Comparison of ENCODE assay signal across 8 mouse cellular contexts in the genomic region with DNA sequence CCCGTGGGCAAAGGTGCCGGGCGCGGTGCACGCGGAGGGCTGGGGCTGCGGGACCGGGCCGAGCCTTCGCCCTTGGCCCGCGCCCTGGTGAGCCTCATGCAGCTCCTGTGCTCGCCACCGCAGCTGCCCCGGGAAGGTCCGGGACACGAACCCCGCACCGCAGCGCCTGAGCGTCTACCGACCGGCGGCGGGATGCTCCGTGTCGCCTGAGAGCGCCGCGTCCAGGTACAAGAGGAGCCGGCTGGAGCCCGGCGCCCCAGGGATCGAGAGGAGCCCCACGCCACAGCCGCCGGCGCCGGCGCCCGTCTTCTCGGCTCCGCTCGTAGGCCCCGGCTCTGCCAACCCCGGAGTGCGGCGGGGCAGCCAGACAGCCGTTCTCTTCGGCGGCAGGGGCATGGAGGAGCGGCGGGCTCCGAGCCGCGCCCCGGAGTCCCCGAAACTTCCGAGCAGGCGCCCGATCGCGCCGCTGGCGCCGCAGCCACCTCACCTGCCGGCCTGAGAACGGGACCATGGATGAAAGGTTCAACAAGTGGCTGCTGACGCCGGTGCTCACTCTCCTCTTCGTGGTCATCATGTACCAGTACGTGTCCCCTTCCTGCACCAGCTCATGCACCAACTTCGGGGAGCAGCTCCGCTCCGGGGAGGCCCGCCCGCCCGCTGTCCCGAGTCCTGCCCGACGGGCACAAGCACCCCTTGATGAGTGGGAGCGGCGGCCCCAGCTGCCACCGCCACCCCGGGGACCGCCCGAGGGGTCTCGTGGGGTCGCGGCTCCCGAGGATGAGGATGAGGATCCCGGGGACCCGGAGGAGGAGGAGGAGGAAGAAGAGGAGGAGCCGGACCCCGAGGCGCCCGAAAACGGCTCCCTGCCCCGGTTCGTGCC. TPM values are rescaled to one million over a fixed set of nuclear protein-coding genes. Genes with fewer than 3 reads are reported as not detected.
DNase-seq lines count a peak whose midpoint lies in the region; ATAC-seq and TF ChIP-seq lines count a peak whose summit lies in the region.

A gene (plus strand): TSS at position 436 of the 880 bp plus-strand sequence.

- 0 out of 2 replicates have a peak within 1 kb of the TSS, but pooled peaks have one; percentile 5 for H3K4me3 ChIP-seq in thymus, adult 2 months (ENCODE audit: control insufficient read depth, insufficient read depth, low read length)
- peak within 1 kb of the TSS; percentile 66 for H3K4me3 ChIP-seq in forebrain, embryonic 12.5 days (replicated peaks)
- peak within 1 kb of the TSS; percentile 51 for H3K4me3 ChIP-seq in kidney, embryonic 16.5 days (ENCODE audit: low read length)
- peak within 1 kb of the TSS; percentile 67 for H3K4me3 ChIP-seq in lung, postnatal 0 days (ENCODE audit: low read depth, low read length)
- H3K4me3 ChIP-seq in stomach, embryonic 16.5 days (replicated peaks; ENCODE audit: low read length) = peak within 1 kb of the TSS; percentile 67

- 3% methylated on average over 95 of the region's 100 CpGs for WGBS in thymus, adult 2 months
- under 1% methylated on average over 100 of the region's 100 CpGs for WGBS in forebrain, embryonic 12.5 days
- under 1% methylated on average over 100 of the region's 100 CpGs for WGBS in kidney, embryonic 16.5 days
- under 1% methylated on average over 79 of the region's 100 CpGs for WGBS in lung, postnatal 0 days
- under 1% methylated on average over 97 of the region's 100 CpGs for WGBS in stomach, embryonic 16.5 days

- no peaks in the 10 kb centered on the region for H3K36me3 ChIP-seq in thymus, adult 2 months (ENCODE audit: control insufficient read depth, insufficient read depth, low read length)
- H3K36me3 ChIP-seq in forebrain, embryonic 12.5 days (replicated peaks) = no peaks in the 10 kb centered on the region
- no peaks in the 10 kb centered on the region for H3K36me3 ChIP-seq in kidney, embryonic 16.5 days (ENCODE audit: insufficient read depth, low read length)
- H3K36me3 ChIP-seq in lung, postnatal 0 days (ENCODE audit: insufficient read depth, low read length) = no peaks in the 10 kb centered on the region
- H3K36me3 ChIP-seq in stomach, embryonic 16.5 days (ENCODE audit: control insufficient read depth, insufficient read depth, low read length) = no peaks in the 10 kb centered on the region

- H3K4me2 ChIP-seq in forebrain, embryonic 12.5 days = peak within 1 kb of the TSS; percentile 98
- peak within 1 kb of the TSS; percentile 88 for H3K4me2 ChIP-seq in kidney, embryonic 16.5 days (replicated peaks; ENCODE audit: low read depth, low read length)
- H3K4me2 ChIP-seq in lung, postnatal 0 days (replicated peaks; ENCODE audit: low read depth, low read length) = peak within 1 kb of the TSS; percentile 91
- H3K4me2 ChIP-seq in stomach, embryonic 16.5 days (ENCODE audit: low read depth, low read length) = peak within 1 kb of the TSS; percentile 98

- TF ChIP-seq POLR2A in thymus, adult 2 months (IDR thresholded peaks at IDR 0.05; ENCODE audit: control insufficient read depth, extremely low read depth, insufficient read depth, low read length, poor library complexity) = no peak

- no peaks in the 10 kb centered on the region for H3K4me1 ChIP-seq in thymus, adult 2 months (replicated peaks; ENCODE audit: control insufficient read depth, insufficient read depth, low read length)
- peaks cover 12% of the 10 kb centered on the region for H3K4me1 ChIP-seq in forebrain, embryonic 12.5 days
- H3K4me1 ChIP-seq in kidney, embryonic 16.5 days (ENCODE audit: insufficient read depth, low read length) = peaks cover 8% of the 10 kb centered on the region
- no peaks in the 10 kb centered on the region for H3K4me1 ChIP-seq in lung, postnatal 0 days (ENCODE audit: insufficient read depth, low read depth, low read length)
- peaks cover 9% of the 10 kb centered on the region; the same call in 1 of the 2 replicates for H3K4me1 ChIP-seq in stomach, embryonic 16.5 days (ENCODE audit: control insufficient read depth, insufficient read depth, low read length)

- DNase-seq in frontal cortex, adult 2 months (ENCODE audit: extremely low spot score in 1 of 2, low spot score in 1 of 2) = no peak
- no peak for DNase-seq in frontal cortex, postnatal 36 days (ENCODE audit: low spot score in 2 of 2)
- DNase-seq in thymus, adult 2 months = no peak
- no peak for DNase-seq in thymus, postnatal 25 days
- DNase-seq in lung, postnatal 0 days (ENCODE audit: low spot score) = peak; percentile 16

- no peaks in the 10 kb centered on the region for H3K9me3 ChIP-seq in forebrain, embryonic 12.5 days
- H3K9me3 ChIP-seq in kidney, embryonic 16.5 days (ENCODE audit: low read length) = no peaks in the 10 kb centered on the region
- H3K9me3 ChIP-seq in lung, postnatal 0 days (ENCODE audit: low read length) = no peaks in the 10 kb centered on the region
- no peaks in the 10 kb centered on the region for H3K9me3 ChIP-seq in stomach, embryonic 16.5 days (replicated peaks; ENCODE audit: control insufficient read depth, low read length)

- peak; percentile 51 for ATAC-seq in forebrain, embryonic 12.5 days (ENCODE audit: low FRiP score)
- peak; percentile 79; the same call in 1 of the 2 replicates for ATAC-seq in kidney, embryonic 16.5 days (ENCODE audit: low FRiP score, low TSS enrichment)
- ATAC-seq in lung, postnatal 0 days = no peak; the same call in none of the 2 replicates
- peak; percentile 51 for ATAC-seq in stomach, embryonic 16.5 days (ENCODE audit: insufficient read depth, low FRiP score)

- no peak for TF ChIP-seq CTCF in thymus, adult 2 months (IDR thresholded peaks at IDR 0.05; ENCODE audit: borderline replicate concordance, control insufficient read depth, extremely low read depth, insufficient read depth, low read length, poor library complexity)
- no peak for TF ChIP-seq CTCF in lung, postnatal 0 days (IDR thresholded peaks at IDR 0.05)

- peak within 1 kb of the TSS; percentile 63 for H3K9ac ChIP-seq in forebrain, embryonic 12.5 days
- peak within 1 kb of the TSS; percentile 66 for H3K9ac ChIP-seq in kidney, embryonic 16.5 days (replicated peaks; ENCODE audit: low read length)
- peak within 1 kb of the TSS; percentile 46 for H3K9ac ChIP-seq in lung, postnatal 0 days (replicated peaks; ENCODE audit: low read depth)
- peak within 1 kb of the TSS; percentile 69 for H3K9ac ChIP-seq in stomach, embryonic 16.5 days (ENCODE audit: low read length)

- no peak for TF ChIP-seq EP300 in lung, postnatal 0 days (IDR thresholded peaks at IDR 0.05)

- no peak within 1 kb of the TSS for H3K27ac ChIP-seq in thymus, adult 2 months (ENCODE audit: control insufficient read depth, insufficient read depth, low read length)
- H3K27ac ChIP-seq in forebrain, embryonic 12.5 days = no peak within 1 kb of the TSS
- H3K27ac ChIP-seq in kidney, embryonic 16.5 days (ENCODE audit: low read length) = no peak within 1 kb of the TSS
- H3K27ac ChIP-seq in lung, postnatal 0 days (ENCODE audit: low read length) = 0 out of 2 replicates have a peak within 1 kb of the TSS, but pooled peaks have one; percentile 14
- H3K27ac ChIP-seq in stomach, embryonic 16.5 days (ENCODE audit: low read length) = no peak within 1 kb of the TSS

- peaks cover 9% of the 10 kb centered on the region for H3K27me3 ChIP-seq in thymus, adult 2 months (ENCODE audit: control insufficient read depth, insufficient read depth, low read length)
- peaks cover 53% of the 10 kb centered on the region for H3K27me3 ChIP-seq in forebrain, embryonic 12.5 days
- peaks cover 44% of the 10 kb centered on the region for H3K27me3 ChIP-seq in kidney, embryonic 16.5 days (ENCODE audit: insufficient read depth, low read length)
- 0 out of 2 replicates have a peak, but pooled peaks cover 8% of the 10 kb centered on the region for H3K27me3 ChIP-seq in lung, postnatal 0 days (replicated peaks; ENCODE audit: insufficient read depth, low read length)
- H3K27me3 ChIP-seq in stomach, embryonic 16.5 days (ENCODE audit: control insufficient read depth, insufficient read depth, low read length) = peaks cover 20% of the 10 kb centered on the region

RNA-seq across cellular contexts. Expression of the gene that starts here (rescaled TPM):
- 10.0 and 11.1 TPM in 2 replicates for polyA plus RNA-seq in frontal cortex, adult 2 months (2012; rRNA removed)
- polyA plus RNA-seq in thymus, adult 2 months (2012; rRNA removed) = 0.05 TPM in 1 of 2 replicates, not detected in the other
- 0.19 and 0.32 TPM in 2 replicates for polyA plus RNA-seq in forebrain, embryonic 12.5 days (2016; fragmentation: Nextera tagmentation; extraction: Ambion mirVana)
- polyA plus RNA-seq in kidney, embryonic 16.5 days (2015; fragmentation: Nextera tagmentation; extraction: Ambion mirVana) = 0.09 and 0.10 TPM in 2 replicates
- 0.66 and 0.69 TPM in 2 replicates for polyA plus RNA-seq in lung, postnatal 0 days (2015; fragmentation: Nextera tagmentation; extraction: Ambion mirVana)
- polyA plus RNA-seq in stomach, embryonic 16.5 days (2015; fragmentation: Nextera tagmentation; extraction: Ambion mirVana) = not detected in 2 replicates

Comparison
In these comparisons a context has a peak if more than half of its experiments do, and no peak if none do; other contexts are left out.
1. Peak in ATAC-seq, H3K4me3 ChIP-seq, H3K9ac ChIP-seq and H3K4me2 ChIP-seq in forebrain, embryonic 12.5 days; RNA of the gene not detected or under 1 TPM.
2. Peak in ATAC-seq, H3K4me3 ChIP-seq, H3K9ac ChIP-seq and H3K4me2 ChIP-seq in kidney, embryonic 16.5 days; RNA of the gene not detected or under 1 TPM.
3. Peak in DNase-seq, H3K4me3 ChIP-seq, H3K27ac ChIP-seq, H3K9ac ChIP-seq and H3K4me2 ChIP-seq in lung, postnatal 0 days; RNA of the gene not detected or under 1 TPM.
4. Peak in ATAC-seq, H3K4me3 ChIP-seq, H3K9ac ChIP-seq and H3K4me2 ChIP-seq in stomach, embryonic 16.5 days; RNA of the gene not detected or under 1 TPM.
5. H3K4me3 ChIP-seq: peak in every context shown above with its lines; median percentile 67 in lung, postnatal 0 days; 67 in stomach, embryonic 16.5 days; 66 in forebrain, embryonic 12.5 days; 51 in kidney, embryonic 16.5 days; 5 in thymus, adult 2 months.